Mouse (Mus musculus) spleen, postnatal 14 days (tissue): ENCODE measurements around the gene Ctsa.

Experiments used
- DNase-seq, 2 experiments: peaks; one replicate each; pipeline ENCODE4 v3.0.0; 2021 to 2022; ENCODE audit warnings: low spot score in 2 of 2

Ctsa gene

GRCm38 (mm10) chr2:164804533-164805331, 27.9 kb upstream of the Ctsa start, which contains the start of the genes Acot8 and Zswim3:
Gene Acot8 (minus strand): TSS chr2:164804882.
Gene Zswim3 (plus strand): TSS chr2:164805098.
- peak; percentile 98 for DNase-seq

DNA sequence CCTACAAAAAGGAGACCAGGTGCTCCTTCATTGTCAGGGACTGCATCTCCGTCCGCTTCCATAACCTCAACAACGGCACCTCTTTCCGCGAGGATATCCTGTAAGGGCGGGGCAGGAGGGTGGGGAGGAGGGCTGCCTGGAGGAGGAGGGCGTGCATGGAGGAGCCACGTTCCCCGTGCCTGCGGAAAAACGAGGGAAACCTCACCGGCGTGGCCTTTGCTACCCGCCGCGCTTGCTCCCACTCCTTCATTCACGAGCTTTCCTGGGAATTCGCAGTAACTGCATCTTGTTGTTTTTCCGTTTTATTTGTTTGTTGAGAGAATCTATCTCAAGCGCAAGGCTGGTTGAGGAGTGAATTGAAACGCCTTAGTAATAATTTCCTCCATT, 27.3 kb upstream of the Ctsa start:
- no peak for DNase-seq

DNA sequence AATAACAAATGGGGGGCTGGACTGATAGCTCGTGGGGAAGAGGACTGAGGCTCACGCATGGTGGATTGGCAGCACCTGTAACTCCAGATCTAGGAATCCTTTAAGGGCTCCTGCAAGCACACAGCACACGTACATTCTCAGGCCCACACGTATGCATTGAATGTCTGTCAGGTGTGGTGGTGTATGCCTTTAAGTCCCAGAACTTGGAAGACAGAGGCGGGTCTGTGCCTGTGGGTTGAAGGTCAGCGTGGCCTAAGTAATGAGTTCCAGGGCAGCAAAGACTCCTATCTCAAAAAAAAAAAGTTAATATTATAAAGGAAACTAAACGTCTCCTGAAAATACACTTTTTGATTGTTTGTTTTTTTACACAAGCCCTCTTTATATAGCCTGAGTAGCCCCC, 26.1 kb upstream of the Ctsa start:
- DNase-seq: no peak

GRCm38 (mm10) chr2:164813557-164813956, 19.1 kb upstream of the Ctsa start:
- DNase-seq: no peak

- DNase-seq: no peak
Observed at GRCm38 (mm10) chr2:164815348-164815747, 17.3 kb upstream of the Ctsa start.

DNA sequence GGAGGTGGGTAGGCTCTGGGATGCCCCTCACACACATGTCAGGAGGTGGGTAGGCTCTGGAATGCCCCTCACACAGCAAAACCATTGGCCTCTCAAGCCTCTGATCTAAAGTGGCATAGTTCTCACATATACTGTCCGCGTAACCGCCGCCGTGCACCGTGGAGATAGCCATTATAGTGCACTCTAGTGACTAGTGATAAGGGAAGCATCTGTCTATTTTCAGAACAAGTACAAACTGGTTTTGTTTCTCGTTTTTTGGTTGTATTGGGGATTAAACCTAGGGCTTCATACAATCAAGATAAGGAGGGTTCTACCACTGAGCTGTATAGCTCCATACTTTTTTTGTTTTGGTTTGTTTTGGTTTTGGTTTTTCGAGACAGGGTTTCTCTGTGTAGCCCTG, 16.9 kb upstream of the Ctsa start:
- DNase-seq: no peak

DNA sequence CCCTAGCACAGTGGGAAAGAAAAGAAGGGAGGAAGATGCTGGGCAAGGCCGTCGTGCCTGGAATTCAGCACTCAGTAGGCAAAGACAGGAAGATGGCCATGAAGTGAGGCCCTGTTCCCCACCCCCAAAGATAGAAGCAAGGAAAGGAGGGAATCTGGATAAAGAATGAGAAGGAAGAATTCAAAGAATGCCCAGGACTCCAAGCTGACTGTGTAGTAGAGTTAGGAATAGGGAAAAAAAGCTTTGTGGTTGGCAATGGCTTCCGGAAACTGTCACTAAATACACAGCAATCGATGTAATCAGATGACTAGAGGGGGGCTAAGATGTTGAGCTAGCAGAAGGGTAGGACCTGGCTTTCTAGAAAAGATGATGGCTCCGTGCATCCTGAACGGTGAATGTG, 15.5 kb upstream of the Ctsa start:
- DNase-seq: no peak

- DNase-seq: no peak
Observed at GRCm38 (mm10) chr2:164817703-164818102, 15.0 kb upstream of the Ctsa start.

DNA sequence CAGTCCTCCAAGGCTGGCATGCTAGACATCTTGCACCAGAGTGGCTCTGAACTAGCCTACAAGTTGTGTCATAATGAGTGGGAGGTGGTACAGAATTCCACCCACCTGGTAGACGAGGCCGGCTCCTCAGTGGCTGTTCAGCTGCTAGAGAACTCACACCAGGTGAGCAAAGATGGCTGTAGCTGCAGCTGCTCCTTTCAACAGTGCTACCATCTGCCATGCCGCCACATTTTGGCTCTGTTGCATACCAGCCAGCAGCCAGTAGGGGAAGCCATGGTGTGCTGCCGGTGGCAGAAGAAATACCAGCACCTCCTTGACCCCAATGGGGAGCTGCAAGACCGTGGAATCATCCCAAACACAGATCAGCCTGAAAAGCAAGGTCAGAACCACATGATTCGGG, 11.6 kb upstream of the Ctsa start:
- no peak for DNase-seq

GRCm38 (mm10) chr2:164822636-164823165, 10.0 kb upstream of the Ctsa start, which contains the start of gene Zswim1:
Gene Zswim1 (plus strand): TSS chr2:164822686.
- DNase-seq: peak; percentile 100

DNA sequence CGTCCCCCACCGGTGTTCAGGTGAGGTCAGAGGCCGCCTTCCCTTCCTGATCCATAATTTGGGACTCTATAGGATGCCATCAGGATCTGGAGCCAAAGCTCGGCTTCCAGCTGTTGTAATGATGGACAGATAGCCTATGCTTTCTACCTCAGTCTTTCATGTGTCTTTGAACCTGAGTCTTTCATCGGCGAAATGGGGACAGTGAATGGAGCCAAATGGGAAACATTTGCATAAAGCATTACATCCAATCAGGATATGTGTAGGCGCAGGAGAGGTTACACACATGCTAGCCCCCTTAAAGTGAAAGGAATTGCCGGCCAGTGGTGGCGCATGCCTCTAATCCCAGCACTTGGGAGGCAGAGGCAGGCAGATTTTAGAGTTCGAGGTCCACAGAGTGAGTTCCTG, 9.5 kb upstream of the Ctsa start:
- no peak for DNase-seq

DNA sequence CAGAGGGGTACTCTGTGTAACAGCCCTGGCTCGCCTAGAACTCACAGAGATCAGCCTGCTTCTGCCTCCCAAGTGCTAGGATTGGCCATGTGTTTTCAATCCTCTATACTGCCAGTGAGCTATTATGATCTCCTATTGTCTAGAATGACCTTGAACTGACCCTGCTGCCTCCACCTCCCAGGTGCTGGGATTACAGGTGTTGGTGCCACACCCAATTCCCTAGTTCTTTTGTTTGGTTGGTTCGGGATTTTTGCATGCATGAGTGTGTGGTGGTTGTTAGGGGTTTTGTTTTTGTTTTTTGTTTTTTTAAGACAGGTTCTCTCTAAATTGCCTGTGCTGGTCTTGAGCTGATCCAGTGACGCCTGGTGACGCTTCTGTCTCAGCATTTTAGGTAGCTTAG, 8.7 kb upstream of the Ctsa start:
- DNase-seq: no peak

DNA sequence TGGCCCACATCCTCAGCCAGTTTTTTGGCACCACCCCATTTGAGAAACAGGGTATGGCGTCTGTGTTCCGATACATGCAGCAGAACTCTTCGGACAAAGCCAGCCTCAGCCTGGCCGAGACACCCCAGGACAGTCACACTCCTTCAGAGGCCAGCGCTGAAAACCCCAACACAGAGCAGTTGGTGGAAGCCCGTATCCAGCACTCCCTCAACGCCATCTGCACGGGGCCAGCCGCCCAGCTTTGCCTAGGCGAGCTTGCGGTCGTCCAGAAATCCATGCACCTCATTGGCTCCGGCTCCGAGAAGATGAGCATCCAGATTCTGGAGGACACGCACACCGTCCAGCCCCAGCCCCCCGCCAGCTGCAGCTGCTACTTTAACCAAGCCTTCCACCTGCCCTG, 7.2 kb upstream of the Ctsa start:
- DNase-seq: no peak

- DNase-seq: no peak
Observed at GRCm38 (mm10) chr2:164827146-164827850, 5.4 kb upstream of the Ctsa start.

- no peak for DNase-seq
Observed at GRCm38 (mm10) chr2:164828437-164828836, 4.2 kb upstream of the Ctsa start, which contains the start of gene Spata25. Gene Spata25 (minus strand): TSS chr2:164828537.

- no peak for DNase-seq
Observed at GRCm38 (mm10) chr2:164829090-164829489, 3.6 kb upstream of the Ctsa start.

DNA sequence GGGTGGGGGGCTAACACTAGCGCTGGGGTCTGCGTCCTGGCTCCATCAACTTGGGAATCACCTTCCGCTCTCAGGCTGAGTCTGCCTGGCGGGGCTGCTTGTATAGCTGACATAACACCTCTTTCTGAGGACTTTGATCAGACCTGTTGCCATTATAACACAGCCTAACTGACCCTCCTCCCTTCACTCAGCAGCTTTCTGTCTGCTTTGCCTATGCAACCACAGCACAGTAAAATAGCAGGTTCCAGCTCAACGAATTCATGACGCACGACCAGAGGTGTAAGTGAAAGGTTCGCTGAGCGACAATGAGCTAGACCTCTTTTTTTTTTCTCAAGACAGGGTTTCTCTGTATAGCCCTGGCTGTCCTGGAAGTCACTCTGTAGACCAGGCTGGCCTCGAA, 1.6 kb upstream of the Ctsa start:
- no peak for DNase-seq

DNA sequence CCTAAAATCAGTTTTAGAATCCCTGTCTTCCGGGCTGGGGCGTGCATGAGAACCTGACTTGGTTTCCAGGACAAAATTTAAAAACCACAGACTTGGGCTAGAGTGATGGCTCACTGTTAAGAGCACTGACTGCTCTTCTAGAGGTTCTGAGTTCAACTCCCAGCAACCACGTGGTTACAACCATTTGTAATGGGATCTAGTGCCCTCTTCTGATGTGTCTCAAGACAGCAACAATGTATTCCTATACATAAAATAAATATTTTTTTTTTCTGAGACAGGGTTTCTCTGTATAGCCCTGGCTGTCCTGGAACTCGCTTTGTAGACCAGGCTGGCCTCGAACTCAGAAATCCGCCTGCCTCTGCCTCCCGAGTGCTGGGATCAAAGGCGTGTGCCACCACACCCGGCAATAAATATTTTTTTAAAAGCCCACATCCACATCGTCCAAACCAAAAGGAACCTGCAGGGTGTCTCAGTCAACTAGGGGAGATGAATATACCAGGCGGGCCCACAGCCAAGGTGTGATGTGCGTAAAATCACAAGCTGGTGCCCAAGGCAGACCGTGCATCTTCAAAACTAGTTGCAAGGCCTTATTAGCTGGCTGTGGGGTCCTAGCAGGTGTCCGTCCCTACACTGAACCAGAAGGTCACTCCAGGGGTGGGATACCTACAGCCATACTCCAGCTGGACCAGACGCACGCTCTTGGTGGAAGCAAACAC, 483 bp upstream of the Ctsa start:
- no peak for DNase-seq

- DNase-seq: peak; percentile 52 to 71
Observed at GRCm38 (mm10) chr2:164833314-164833959, 764 bp downstream of the Ctsa start, which contains the start of gene Neurl2. Gene Neurl2 (minus strand): TSS chr2:164833456.

GRCm38 (mm10) chr2:164834531-164834930, 1.9 kb downstream of the Ctsa start:
- DNase-seq: no peak

DNA sequence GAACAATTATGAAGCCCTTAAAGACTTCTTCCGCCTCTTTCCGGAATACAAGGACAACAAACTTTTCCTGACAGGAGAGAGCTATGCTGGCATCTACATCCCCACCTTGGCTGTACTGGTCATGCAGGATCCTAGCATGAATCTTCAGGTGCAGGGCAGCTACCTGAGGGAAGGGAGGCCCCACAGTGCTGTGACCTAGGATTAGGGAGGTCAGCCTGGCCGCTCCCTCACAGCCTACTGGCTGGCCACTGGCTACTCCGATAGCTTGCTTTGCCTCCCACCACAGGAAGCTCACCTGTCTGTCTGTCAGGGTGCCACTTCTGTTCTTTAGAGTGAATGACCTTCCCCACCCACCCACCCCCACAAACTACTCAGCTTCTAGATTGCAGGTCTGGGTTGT, 2.5 kb downstream of the Ctsa start:
- no peak for DNase-seq

DNA sequence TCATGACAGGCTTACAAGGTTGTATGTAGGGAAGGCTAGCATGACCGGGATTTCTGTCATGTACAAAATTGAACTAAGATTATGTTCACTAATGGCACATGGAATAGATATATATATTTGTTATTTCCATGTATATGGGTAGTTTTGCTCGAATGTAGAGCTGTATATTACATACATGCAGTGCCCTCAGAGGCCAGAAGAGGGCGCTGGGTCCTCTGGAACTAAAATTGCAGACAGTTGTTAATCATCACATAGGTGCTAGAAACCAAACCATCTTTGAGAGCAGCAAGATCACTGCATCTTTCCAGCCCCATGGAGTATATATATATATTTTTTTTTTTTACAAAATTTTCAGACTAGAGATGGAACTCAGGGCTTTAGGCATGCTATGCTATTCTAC, 13.1 kb downstream of the Ctsa start:
- peak in 1 of 2 experiments; percentile 26 for DNase-seq
